In the genomic region with DNA sequence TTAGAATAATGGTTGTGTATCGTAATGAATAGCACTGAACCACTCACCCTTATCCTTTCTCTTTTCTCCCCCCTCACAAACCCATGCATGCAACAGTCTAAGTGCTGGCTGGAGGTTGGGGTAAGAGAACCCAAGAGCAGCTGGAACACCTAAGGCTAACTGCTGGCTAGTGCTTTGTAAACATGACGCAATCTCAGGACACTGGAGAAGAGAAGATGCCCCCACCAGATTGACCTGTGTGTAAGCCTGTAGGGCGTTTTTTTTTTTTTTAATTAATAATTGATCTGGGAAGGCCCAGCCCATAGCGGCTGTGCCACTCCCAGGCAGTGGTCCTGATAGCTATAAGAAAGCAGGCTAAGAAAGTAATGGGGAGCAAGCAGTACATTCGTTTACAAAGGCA, we compare ENCODE assay signal across 35 mouse cellular contexts.
"Had no signal": no experiment of that assay in that cellular context is flagged by ENCODE, and none has a peak within 500 bp of the region (broad histone marks: within the 10 kb centered on the region; RNA-seq: fewer than 3 reads in every experiment).

No protein-coding gene starts in this region.

- DNase-seq: heart, adult 2 months; heart, postnatal 10 days; heart, postnatal 14 days; heart, postnatal 36 days; heart, postnatal 4 days; kidney, adult 11 months; kidney, adult 18-20 months; kidney, adult 2 months; kidney, adult 8-10 months; kidney, adult 9 months; kidney, postnatal 10 days; kidney, postnatal 14 days; kidney, postnatal 25 days; kidney, postnatal 36 days; kidney, postnatal 4 days; layer of hippocampus, adult 9-11 months had no signal

- H3K4me1 ChIP-seq: heart, embryonic 10.5 days; heart, embryonic 12.5 days; heart, embryonic 13.5 days; heart, embryonic 15.5 days; hindbrain, embryonic 10.5 days; hindbrain, embryonic 12.5 days; hindbrain, embryonic 13.5 days; hindbrain, embryonic 15.5 days; intestine, embryonic 15.5 days; kidney, embryonic 15.5 days had no signal

- H3K27me3 ChIP-seq: heart, embryonic 12.5 days; heart, embryonic 13.5 days; heart, embryonic 15.5 days; hindbrain, embryonic 12.5 days; hindbrain, embryonic 13.5 days; hindbrain, embryonic 15.5 days; intestine, embryonic 15.5 days; kidney, embryonic 15.5 days had no signal

- H3K27ac ChIP-seq: heart, adult 2 months; heart, embryonic 10.5 days; heart, embryonic 13.5 days; heart, embryonic 15.5 days; hindbrain, embryonic 10.5 days; hindbrain, embryonic 12.5 days; hindbrain, embryonic 13.5 days; hindbrain, embryonic 14.5 days; hindbrain, embryonic 15.5 days; hindbrain, postnatal 0 days; intestine, embryonic 15.5 days; kidney, embryonic 15.5 days; kidney, postnatal 0 days; layer of hippocampus, adult 2 months had no signal

- H3K9me3 ChIP-seq: heart, embryonic 10.5 days; heart, embryonic 12.5 days; heart, embryonic 15.5 days; hindbrain, embryonic 10.5 days; hindbrain, embryonic 12.5 days; hindbrain, embryonic 13.5 days; hindbrain, embryonic 15.5 days; intestine, embryonic 15.5 days; kidney, embryonic 15.5 days had no signal

- H3K4me2 ChIP-seq: heart, embryonic 11.5 days; heart, embryonic 12.5 days; heart, embryonic 13.5 days; heart, embryonic 15.5 days; hindbrain, embryonic 12.5 days; hindbrain, embryonic 13.5 days; hindbrain, embryonic 14.5 days; hindbrain, embryonic 15.5 days; intestine, embryonic 15.5 days; kidney, embryonic 15.5 days had no signal

- ATAC-seq: hindbrain, embryonic 16.5 days; hindbrain, postnatal 0 days; inflammation-experienced regulatory T-cells, adult 6 months; intestine, embryonic 15.5 days; intestine, embryonic 16.5 days; intestine, postnatal 0 days had no signal

- H3K9ac ChIP-seq: heart, embryonic 12.5 days; heart, embryonic 13.5 days; heart, embryonic 15.5 days; hindbrain, embryonic 12.5 days; hindbrain, embryonic 13.5 days; hindbrain, embryonic 14.5 days; hindbrain, embryonic 15.5 days; intestine, embryonic 15.5 days; kidney, embryonic 15.5 days had no signal

- H3K36me3 ChIP-seq: heart, embryonic 10.5 days; heart, embryonic 12.5 days; heart, embryonic 13.5 days; heart, embryonic 15.5 days; hindbrain, embryonic 10.5 days; hindbrain, embryonic 12.5 days; hindbrain, embryonic 13.5 days; hindbrain, embryonic 15.5 days; intestine, embryonic 15.5 days; kidney, embryonic 15.5 days had no signal

- H3K4me3 ChIP-seq: heart, adult 2 months; heart, embryonic 10.5 days; heart, embryonic 12.5 days; heart, embryonic 13.5 days; heart, embryonic 15.5 days; hindbrain, embryonic 10.5 days; hindbrain, embryonic 12.5 days; hindbrain, embryonic 13.5 days; hindbrain, embryonic 15.5 days; intestine, embryonic 15.5 days; kidney, embryonic 15.5 days; layer of hippocampus, adult 2 months had no signal
